Mouse (Mus musculus) heart, adult 8-10 months (tissue): ENCODE results near the gene Galr2. TPM values are rescaled to one million over a fixed set of nuclear protein-coding genes. Genes with fewer than 3 reads are reported as not detected.
"Not testable (repeated sequence)": the region's sequence is repeated elsewhere in the genome, so short reads cannot be mapped to it uniquely, and the experiment has no call there.

Experiments
- DNase-seq: peaks from one replicate; pipeline ENCODE4 v3.0.0; 2022; ENCODE audit warnings: low spot score
- total RNA-seq, 4 experiments: library from RNA; stranded (reverse); gene quantifications; 2 replicates each; pipeline ENCODE4 v1.2.4; 2022

Galr2 gene
- total RNA-seq, 4 experiments from 2014 or later: not detected

GRCm38 (mm10) chr11:116269560-116269959 is 11.2 kb upstream of the Galr2 start:
- no peak for DNase-seq

- DNase-seq: no peak
Observed at GRCm38 (mm10) chr11:116272589-116273468, 7.9 kb upstream of the Galr2 start.

GRCm38 (mm10) chr11:116273469-116274044 is 7.2 kb upstream of the Galr2 start:
- DNase-seq: no peak

GRCm38 (mm10) chr11:116274045-116274666 is 6.6 kb upstream of the Galr2 start, which contains the start of gene Srp68:
TSS of gene Srp68 (minus strand) at chr11:116274217.
- peak; percentile 95 for DNase-seq

- DNase-seq: not testable (repeated sequence)
Observed at GRCm38 (mm10) chr11:116277184-116277583, 3.6 kb upstream of the Galr2 start.

GRCm38 (mm10) chr11:116281671-116282070 is 932 bp downstream of the Galr2 start:
- no peak for DNase-seq

- no peak for DNase-seq
Observed at GRCm38 (mm10) chr11:116282089-116282488, 1.4 kb downstream of the Galr2 start.

GRCm38 (mm10) chr11:116282912-116283521 is 2.3 kb downstream of the Galr2 start:
- DNase-seq: no peak

GRCm38 (mm10) chr11:116283982-116284381 is 3.2 kb downstream of the Galr2 start:
- DNase-seq: no peak

- peak; percentile 36 for DNase-seq
Observed at GRCm38 (mm10) chr11:116285770-116286191, 5.0 kb downstream of the Galr2 start.

GRCm38 (mm10) chr11:116287351-116287750 is 6.6 kb downstream of the Galr2 start:
- no peak for DNase-seq

GRCm38 (mm10) chr11:116290556-116290955 is 9.8 kb downstream of the Galr2 start:
- no peak for DNase-seq

- no peak for DNase-seq
Observed at GRCm38 (mm10) chr11:116292401-116292800, 11.7 kb downstream of the Galr2 start.

- no peak for DNase-seq
Observed at GRCm38 (mm10) chr11:116293538-116294137, 12.9 kb downstream of the Galr2 start.

- no peak for DNase-seq
Observed at GRCm38 (mm10) chr11:116294319-116294718, 13.6 kb downstream of the Galr2 start.

- no peak for DNase-seq
Observed at GRCm38 (mm10) chr11:116296191-116296734, 15.5 kb downstream of the Galr2 start.

- DNase-seq: no peak
Observed at GRCm38 (mm10) chr11:116297017-116297416, 16.3 kb downstream of the Galr2 start.

- DNase-seq: no peak
Observed at GRCm38 (mm10) chr11:116298221-116298620, 17.5 kb downstream of the Galr2 start.

- DNase-seq: no peak
Observed at GRCm38 (mm10) chr11:116298621-116299020, 17.9 kb downstream of the Galr2 start.

- DNase-seq: no peak
Observed at GRCm38 (mm10) chr11:116305423-116305822, 24.7 kb downstream of the Galr2 start.
